Mouse (Mus musculus): ENCODE measurements around the gene Mrpl9.

The Mrpl9 gene

GRCm38 (mm10) chr3:94442951-94443596 is at the start of gene Mrpl9:
Gene Mrpl9, plus strand, starts transcription at chr3:94443318.
- DNase-seq, result peak; percentile 98

- no peak for DNase-seq
Measured at GRCm38 (mm10) chr3:94396336-94396735, 46.8 kb upstream of the Mrpl9 start.

- DNase-seq, result no peak
Measured at GRCm38 (mm10) chr3:94396851-94397250, 46.3 kb upstream of the Mrpl9 start.

- DNase-seq, result no peak
Measured at GRCm38 (mm10) chr3:94398217-94398616, 44.9 kb upstream of the Mrpl9 start, which contains the start of gene Lingo4. Gene Lingo4, plus strand, starts transcription at chr3:94398517.

- DNase-seq, result peak; percentile 28
Measured at GRCm38 (mm10) chr3:94398943-94399481, 44.1 kb upstream of the Mrpl9 start.

GRCm38 (mm10) chr3:94399663-94400310 is 43.3 kb upstream of the Mrpl9 start:
- DNase-seq, result no peak

- no peak for DNase-seq
Measured at GRCm38 (mm10) chr3:94402451-94402850, 40.7 kb upstream of the Mrpl9 start.

GRCm38 (mm10) chr3:94404366-94405054 is 38.6 kb upstream of the Mrpl9 start:
- DNase-seq, result peak; percentile 23

- no peak for DNase-seq
Measured at GRCm38 (mm10) chr3:94405561-94405960, 37.6 kb upstream of the Mrpl9 start.

GRCm38 (mm10) chr3:94412530-94412929 is 30.6 kb upstream of the Mrpl9 start:
- no peak for DNase-seq

GRCm38 (mm10) chr3:94413031-94413679 is 30.0 kb upstream of the Mrpl9 start, which contains the start of gene Tdrkh:
Gene Tdrkh, plus strand, starts transcription at chr3:94413273.
- peak; percentile 96 for DNase-seq

GRCm38 (mm10) chr3:94430980-94431379 is 12.1 kb upstream of the Mrpl9 start:
- no peak for DNase-seq

- DNase-seq, result no peak
Measured at GRCm38 (mm10) chr3:94434305-94434704, 8.8 kb upstream of the Mrpl9 start.

GRCm38 (mm10) chr3:94436420-94436819 is 6.7 kb upstream of the Mrpl9 start:
- no peak for DNase-seq

- DNase-seq, result no peak
Measured at GRCm38 (mm10) chr3:94441182-94441581, 1.9 kb upstream of the Mrpl9 start.

- no peak for DNase-seq
Measured at GRCm38 (mm10) chr3:94443597-94443964, 463 bp downstream of the Mrpl9 start, which contains the start of gene Oaz3. Gene Oaz3, minus strand, starts transcription at chr3:94443915.

GRCm38 (mm10) chr3:94449377-94449776 is 6.3 kb downstream of the Mrpl9 start:
- DNase-seq, result no peak

- DNase-seq, result peak; percentile 89
Measured at GRCm38 (mm10) chr3:94456529-94457000, 13.4 kb downstream of the Mrpl9 start.

GRCm38 (mm10) chr3:94457055-94457454 is 13.9 kb downstream of the Mrpl9 start:
- DNase-seq, result no peak

GRCm38 (mm10) chr3:94459834-94460233 is 16.7 kb downstream of the Mrpl9 start:
- DNase-seq, result no peak

GRCm38 (mm10) chr3:94463926-94464578 is 20.9 kb downstream of the Mrpl9 start:
- DNase-seq, result no peak

All from kidney, postnatal 10 days (tissue).